Mouse (Mus musculus) right cerebral cortex, postnatal 14 days (tissue): ENCODE results near the gene Gm28539.
"Not testable (repeated sequence)": the region's sequence is repeated elsewhere in the genome, so short reads cannot be mapped to it uniquely, and the experiment has no call there.

Experiments used
- DNase-seq: peaks from one replicate; pipeline ENCODE4 v3.0.0; 2022

Gene Gm28539

DNA sequence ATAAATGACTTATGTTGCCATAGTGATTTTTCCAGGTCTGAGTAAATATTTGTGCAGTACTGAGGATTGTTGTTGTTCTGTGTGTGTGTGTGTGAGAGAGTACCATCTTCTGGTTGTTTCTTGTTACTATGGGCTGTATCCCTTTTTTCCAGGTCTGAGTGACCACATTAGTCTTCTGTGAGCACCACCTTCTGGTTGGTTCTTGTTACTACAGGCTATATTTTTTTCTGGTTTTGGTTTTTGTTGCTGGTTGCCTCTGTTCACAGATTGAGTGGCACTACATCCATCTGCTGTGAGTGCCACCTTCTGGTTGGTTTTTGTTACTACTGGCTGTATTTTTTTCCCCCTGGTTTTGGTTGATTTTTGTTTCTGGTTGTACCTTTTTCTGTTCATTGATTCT lies 22.2 kb downstream of the Gm28539 start:
- DNase-seq, result no peak

DNA sequence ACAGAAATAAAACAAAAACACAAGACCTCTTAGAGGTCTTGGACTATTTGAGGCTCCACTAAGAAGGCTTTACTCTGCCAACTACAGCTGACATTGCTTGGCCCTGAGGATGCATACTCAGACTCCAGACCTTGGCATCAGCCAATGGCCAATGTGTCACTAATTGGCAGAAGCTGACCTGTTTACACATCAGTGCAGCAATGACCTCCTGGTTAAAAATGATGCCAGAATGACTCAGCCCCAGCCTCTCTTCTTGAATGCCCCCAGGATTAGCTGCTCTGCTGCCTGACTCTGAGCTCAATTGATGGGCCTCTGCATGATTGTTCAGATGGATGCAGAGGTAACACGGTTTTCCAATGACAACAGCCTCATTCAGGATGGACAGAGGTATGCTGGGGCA lies 23.8 kb downstream of the Gm28539 start:
- DNase-seq, result no peak

- DNase-seq, result not testable (repeated sequence)
Measured at GRCm38 (mm10) chr16:18870495-18870894, 34.1 kb downstream of the Gm28539 start.

DNA sequence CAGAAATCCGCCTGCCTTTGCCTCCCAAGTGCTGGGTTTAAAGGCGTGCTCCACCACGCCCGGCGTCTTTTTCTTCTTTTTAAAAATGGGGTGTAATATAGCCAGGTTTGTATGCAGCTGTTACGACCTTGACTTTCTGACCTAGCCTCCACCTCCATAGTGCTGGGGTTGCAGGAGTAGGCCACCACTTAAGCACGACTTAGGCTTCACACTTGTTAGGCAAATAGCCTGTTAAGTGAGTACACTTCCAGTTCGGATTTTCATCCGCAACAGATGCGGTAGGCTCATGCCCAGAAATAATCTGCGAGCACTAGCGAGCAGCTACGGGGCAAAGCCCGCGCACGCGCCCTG lies 39.7 kb downstream of the Gm28539 start:
- no peak for DNase-seq

GRCm38 (mm10) chr16:18876442-18877308 lies 40.3 kb downstream of the Gm28539 start, which contains the start of the genes Mrpl40 and Hira:
Mrpl40 (minus strand) TSS chr16:18876862.
Hira (plus strand) TSS chr16:18877037.
- peak; percentile 89 for DNase-seq

DNA sequence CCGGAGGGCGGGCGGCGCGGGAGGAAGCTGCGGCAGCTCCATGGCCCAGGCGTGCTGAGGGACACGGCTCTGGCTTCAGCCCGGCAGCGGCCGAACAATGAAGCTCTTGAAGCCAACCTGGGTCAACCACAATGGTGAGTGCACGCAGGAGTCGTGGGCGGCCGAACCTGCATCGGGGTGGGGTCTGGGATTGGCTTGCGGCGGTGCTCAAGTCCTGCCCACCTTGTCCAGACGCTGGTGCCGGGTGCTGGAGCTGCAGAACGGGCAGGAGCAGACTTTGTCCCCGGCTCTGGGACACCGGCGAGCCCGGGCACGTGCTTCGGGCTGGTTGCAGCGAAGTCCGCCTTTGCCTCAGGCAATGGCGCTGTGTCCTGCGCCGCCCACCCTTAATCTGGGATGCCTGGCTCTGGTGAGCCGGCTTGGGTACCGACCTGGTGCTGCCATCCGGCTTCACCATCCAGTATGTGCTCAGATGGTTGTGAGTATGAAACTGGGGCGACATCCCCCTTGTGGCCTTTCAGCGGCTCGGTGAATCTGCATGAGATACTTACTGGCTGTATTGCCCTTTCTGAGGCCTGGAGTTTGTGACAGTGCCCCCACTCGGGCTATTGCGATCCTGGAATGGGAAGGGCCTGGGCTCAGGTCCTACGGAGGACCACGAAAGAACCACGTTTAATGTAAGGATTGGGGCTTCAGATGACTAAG lies 41.2 kb downstream of the Gm28539 start:
- DNase-seq, result peak; percentile 43

- DNase-seq, result peak; percentile 20
Measured at GRCm38 (mm10) chr16:18878091-18878720, 41.8 kb downstream of the Gm28539 start.

- no peak for DNase-seq
Measured at GRCm38 (mm10) chr16:18884044-18884443, 47.7 kb downstream of the Gm28539 start.

GRCm38 (mm10) chr16:18893840-18894372 lies 57.5 kb downstream of the Gm28539 start:
- DNase-seq, result no peak

- no peak for DNase-seq
Measured at GRCm38 (mm10) chr16:18895249-18895648, 58.9 kb downstream of the Gm28539 start.

- no peak for DNase-seq
Measured at GRCm38 (mm10) chr16:18896429-18896828, 60.0 kb downstream of the Gm28539 start.

GRCm38 (mm10) chr16:18905648-18906047 lies 69.3 kb downstream of the Gm28539 start:
- no peak for DNase-seq

DNA sequence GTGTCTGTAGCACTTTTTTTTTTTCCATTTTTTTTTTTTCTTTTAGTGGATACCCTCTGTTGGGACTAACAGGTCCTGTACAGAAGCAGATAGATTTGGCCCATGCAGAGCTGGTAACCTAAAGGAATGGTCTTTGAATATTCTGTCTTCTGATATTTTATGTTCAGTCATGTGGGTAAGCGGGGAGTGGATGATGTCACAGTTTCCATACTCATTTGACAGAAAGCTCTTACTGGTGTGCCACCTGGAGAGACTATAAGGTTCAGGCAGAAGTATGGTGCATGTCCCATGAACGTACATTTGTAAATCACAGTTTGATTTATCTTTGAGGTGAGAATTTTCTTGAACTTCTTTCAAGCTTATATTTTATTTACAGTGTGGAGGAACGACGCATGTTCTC lies 79.7 kb downstream of the Gm28539 start:
- DNase-seq, result no peak

- no peak for DNase-seq
Measured at GRCm38 (mm10) chr16:18921771-18922170, 85.4 kb downstream of the Gm28539 start.

DNA sequence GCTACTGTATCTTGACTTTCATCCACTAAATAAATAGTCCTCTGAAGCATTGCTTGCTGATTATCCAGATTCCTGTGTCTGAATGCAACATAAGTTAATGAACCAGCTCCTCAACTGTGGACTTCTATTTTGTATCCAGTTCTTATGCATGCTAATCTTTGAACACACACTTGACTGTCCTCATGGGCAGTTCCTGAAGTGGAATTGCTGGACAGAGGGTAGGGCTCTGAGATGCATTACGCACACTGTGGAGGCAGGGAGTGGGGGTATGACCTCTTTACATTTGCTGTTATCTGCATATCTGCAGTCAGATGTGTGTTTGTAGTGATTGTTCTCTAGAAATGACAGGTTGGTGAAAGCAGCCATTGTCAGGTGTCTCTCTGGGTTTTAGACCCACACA lies 91.6 kb downstream of the Gm28539 start:
- DNase-seq, result no peak

- no peak for DNase-seq
Measured at GRCm38 (mm10) chr16:18938321-18939082, 102.1 kb downstream of the Gm28539 start.

- DNase-seq, result no peak
Measured at GRCm38 (mm10) chr16:18943906-18944305, 107.5 kb downstream of the Gm28539 start.

GRCm38 (mm10) chr16:18948941-18949340 lies 112.6 kb downstream of the Gm28539 start:
- DNase-seq, result no peak

GRCm38 (mm10) chr16:18950351-18950750 lies 114.0 kb downstream of the Gm28539 start:
- no peak for DNase-seq

DNA sequence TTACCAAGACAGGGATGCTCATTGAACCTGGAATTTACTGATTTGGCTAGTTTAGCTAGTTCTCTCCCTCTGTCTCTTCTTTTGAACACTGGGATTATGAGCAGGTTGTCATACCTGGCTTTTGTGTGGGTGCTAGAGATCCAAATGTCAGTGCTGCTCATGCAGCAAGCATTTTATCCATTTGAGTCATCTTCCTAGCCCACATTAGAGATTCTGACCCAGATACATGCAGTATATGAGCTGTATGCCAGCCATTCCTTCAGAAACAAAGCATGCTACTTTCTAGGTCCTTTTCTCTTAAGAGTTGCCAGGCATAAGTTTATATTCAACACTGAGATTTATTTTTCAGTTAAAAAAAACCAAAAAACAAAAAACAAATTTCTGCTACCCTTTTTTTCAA lies 116.4 kb downstream of the Gm28539 start:
- no peak for DNase-seq

GRCm38 (mm10) chr16:18955070-18955469 lies 118.7 kb downstream of the Gm28539 start:
- no peak for DNase-seq

- no peak for DNase-seq
Measured at GRCm38 (mm10) chr16:18963486-18963885, 127.1 kb downstream of the Gm28539 start.
